Mouse (Mus musculus): ENCODE measurements around the gene Pikfyve.
A peak's percentile ranks its signal among the peaks of the same experiment; 100 is the strongest.

Gene Pikfyve

GRCm38 (mm10) chr1:65186287-65187073 lies at the start of gene Pikfyve, which contains the start of gene Idh1:
Pikfyve (plus strand) TSS chr1:65186683.
Idh1 (minus strand) TSS chr1:65186500.
- DNase-seq (ENCODE audit: low read depth, low spot score): peak; percentile 96

DNA sequence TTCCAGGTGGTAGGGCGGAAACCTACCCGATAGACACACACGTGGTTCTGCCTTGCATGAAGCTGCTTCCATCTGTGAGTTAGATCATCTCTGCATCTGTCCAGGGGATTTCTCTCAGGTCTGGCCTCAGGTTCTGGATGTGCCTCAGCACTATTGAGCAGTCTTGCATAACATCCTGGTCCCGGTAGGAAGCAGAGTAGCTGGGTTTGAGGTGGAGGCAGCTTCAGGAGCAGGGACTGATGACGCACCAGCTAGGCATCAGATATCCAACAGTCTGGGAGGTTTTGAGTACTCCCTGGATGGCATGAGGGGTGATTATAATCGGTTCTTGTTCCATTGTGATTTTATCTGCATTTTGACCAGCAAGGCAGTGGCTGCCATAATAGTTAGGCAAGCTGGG lies 48.9 kb upstream of the Pikfyve start:
- DNase-seq (ENCODE audit: low read depth, low spot score): no peak

DNA sequence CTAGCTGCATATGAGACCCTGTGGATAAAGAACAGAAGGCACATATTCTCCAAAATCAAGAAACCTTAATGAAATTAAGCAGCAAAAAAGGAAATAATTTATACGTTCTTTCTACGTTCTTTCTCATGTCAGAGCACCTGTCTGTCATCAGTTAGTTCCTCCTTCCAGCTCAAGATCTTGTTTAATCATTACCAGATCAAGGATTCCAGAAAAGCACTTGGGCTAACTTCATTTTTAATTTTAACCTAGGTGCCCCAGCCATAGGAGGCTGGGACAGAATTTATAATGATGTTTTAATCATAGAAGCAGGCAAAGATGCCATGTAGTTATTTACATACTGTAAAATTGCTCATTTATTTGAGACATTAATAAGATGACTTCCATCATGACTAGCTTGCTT lies 41.7 kb upstream of the Pikfyve start:
- no peak for DNase-seq (ENCODE audit: low read depth, low spot score)

DNA sequence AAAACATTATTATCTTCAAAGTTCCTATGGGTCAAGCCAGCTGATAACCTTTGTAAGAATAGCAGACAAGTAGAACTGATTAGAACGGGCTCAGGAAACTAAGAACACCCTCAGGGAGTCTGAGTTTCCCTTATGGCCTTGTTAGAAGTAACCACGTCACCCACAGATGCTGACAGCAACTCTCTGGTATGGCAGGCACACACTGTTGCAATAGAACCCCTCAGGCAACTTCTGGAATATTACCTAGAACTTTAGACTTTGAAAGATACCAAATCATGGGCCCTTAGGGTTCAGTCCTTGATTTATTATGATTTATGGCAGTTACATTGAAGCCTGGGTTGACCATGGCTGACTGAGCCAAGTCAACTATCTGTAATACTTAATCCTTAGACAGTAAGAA lies 39.9 kb upstream of the Pikfyve start:
- no peak for DNase-seq (ENCODE audit: low read depth, low spot score)

- DNase-seq (ENCODE audit: low read depth, low spot score): no peak
These were observed 39.2 kb upstream of the Pikfyve start for GRCm38 (mm10) chr1:65147326-65147725.

DNA sequence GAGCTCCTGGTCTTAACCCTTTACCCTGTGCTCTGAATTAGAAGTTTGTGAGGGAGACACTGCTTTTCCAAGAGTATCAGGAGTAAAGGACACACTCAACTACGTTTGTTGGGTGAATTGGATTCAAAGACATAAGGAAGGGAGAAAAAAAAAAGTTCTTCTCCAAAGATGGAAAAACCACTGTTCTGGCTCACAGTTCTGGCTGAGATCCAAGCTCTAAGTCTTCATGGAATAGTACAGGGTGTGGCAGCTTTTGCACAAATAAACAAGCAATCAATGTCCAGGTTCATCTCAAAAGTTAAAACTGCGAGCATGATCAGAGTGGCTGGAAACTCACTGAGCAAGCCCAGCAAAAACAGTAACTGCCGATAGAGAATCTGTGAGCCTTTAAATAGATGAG lies 38.5 kb upstream of the Pikfyve start:
- DNase-seq (ENCODE audit: low read depth, low spot score): no peak

GRCm38 (mm10) chr1:65154814-65155213 lies 31.7 kb upstream of the Pikfyve start:
- DNase-seq (ENCODE audit: low read depth, low spot score): no peak

GRCm38 (mm10) chr1:65156111-65156510 lies 30.4 kb upstream of the Pikfyve start:
- no peak for DNase-seq (ENCODE audit: low read depth, low spot score)

DNA sequence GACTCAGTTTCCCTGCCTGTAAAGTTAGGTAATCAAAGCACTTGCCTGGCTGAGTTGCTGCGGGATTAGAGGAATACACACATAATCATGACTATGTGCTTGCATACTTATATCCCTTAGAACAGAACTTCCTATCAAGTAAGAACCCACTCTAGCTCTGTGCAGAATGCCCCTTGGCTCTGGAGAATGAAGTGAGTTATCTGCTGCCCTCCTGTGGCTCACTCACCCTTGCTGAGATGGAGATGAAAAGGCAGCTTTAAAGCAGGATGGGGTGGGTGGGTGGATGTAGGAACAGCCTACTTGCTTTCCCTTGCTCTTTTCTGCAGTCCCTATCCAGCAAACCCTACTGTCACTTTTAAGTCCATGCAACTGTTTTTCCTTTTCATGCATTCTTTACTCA lies 24.3 kb upstream of the Pikfyve start:
- no peak for DNase-seq (ENCODE audit: low read depth, low spot score)

- DNase-seq (ENCODE audit: low read depth, low spot score): no peak
These were observed 19.0 kb upstream of the Pikfyve start for GRCm38 (mm10) chr1:65167496-65167895.

GRCm38 (mm10) chr1:65169536-65169935 lies 16.9 kb upstream of the Pikfyve start:
- DNase-seq (ENCODE audit: low read depth, low spot score): no peak

DNA sequence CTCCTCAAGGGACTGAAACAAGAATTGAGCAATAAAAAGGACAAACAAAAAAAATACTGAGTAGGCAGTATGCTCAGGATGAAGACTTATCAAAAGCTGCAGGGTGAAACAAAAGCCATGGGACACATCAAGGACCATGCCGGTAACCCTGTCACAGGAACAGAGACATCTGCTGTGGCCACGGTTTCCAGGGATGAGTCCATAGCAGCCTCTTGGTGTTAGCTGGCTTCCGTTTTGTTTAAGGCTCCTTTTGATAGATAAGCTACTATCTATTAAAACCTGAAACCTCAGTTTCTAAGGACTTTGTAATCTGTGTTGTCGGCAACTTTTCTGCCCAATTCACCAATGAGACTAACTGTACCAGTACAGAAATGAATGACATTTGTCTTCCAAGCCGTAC lies 16.5 kb upstream of the Pikfyve start:
- no peak for DNase-seq (ENCODE audit: low read depth, low spot score)

- DNase-seq (ENCODE audit: low read depth, low spot score): no peak
These were observed 14.9 kb upstream of the Pikfyve start for GRCm38 (mm10) chr1:65171579-65171978.

DNA sequence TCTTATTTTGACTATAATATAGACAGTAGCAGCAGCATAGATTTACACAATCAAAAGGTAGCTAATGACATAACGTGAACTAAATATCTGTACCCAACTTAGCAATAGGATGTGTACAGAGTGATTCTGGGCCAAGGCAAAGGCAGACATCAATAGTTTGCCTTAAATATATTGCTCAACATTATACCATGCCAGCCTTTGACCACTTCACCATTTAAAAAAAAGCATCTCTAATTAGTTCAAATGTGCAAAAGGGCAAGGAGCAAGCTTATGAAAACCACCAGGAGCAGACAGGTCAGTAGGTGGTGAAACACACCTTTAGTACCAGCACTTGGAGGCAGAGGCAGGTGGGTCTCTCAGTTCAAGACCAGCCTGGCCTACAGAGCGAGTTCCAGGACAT lies 12.8 kb upstream of the Pikfyve start:
- DNase-seq (ENCODE audit: low read depth, low spot score): no peak

DNA sequence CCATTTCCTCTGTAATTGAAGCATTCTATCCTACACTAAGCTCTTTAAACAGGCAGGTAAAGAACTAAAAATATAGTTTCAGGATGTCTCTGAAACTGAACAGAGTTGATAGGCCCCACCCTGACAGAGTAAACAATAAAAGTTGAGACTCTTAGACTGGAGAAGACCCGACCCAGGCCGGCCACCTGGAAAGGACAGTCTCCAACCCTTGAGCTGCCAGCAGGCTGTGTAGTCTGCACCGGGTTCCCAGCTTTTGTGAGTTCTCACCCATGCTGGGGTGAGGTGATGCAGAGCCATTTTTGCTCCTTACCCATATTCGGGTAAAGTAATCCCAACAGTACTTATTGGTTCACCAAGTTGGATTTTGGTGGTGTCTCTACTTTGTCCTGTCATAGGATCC lies 10.3 kb upstream of the Pikfyve start:
- no peak for DNase-seq (ENCODE audit: low read depth, low spot score)

GRCm38 (mm10) chr1:65176912-65177311 lies 9.6 kb upstream of the Pikfyve start:
- DNase-seq (ENCODE audit: low read depth, low spot score): no peak

- no peak for DNase-seq (ENCODE audit: low read depth, low spot score)
These were observed 9.0 kb upstream of the Pikfyve start for GRCm38 (mm10) chr1:65177452-65177851.

- peak; percentile 73 for DNase-seq (ENCODE audit: low read depth, low spot score)
These were observed 8.2 kb upstream of the Pikfyve start for GRCm38 (mm10) chr1:65178126-65178901.

- peak; percentile 94 for DNase-seq (ENCODE audit: low read depth, low spot score)
These were observed 7.5 kb upstream of the Pikfyve start for GRCm38 (mm10) chr1:65178902-65179432.

GRCm38 (mm10) chr1:65179634-65180249 lies 6.7 kb upstream of the Pikfyve start:
- peak; percentile 37 for DNase-seq (ENCODE audit: low read depth, low spot score)

DNA sequence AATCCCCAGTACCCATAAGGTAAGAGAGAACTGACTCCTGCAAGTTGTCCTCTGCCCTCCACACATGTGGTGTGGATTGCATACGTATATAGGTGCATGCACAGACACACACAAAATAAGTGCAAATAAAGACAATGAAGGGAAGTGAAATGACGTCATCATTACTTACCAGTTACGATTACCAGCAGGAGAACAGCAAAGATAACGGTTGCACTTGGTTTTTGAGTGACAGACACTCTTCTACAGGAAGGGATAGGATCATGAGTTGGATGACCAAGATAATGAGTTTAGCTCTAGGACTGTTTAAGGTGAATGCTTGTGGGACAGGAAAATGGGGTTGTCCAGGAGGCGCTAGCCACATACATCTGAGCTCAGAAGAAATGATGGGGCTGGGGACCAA lies 5.0 kb upstream of the Pikfyve start:
- no peak for DNase-seq (ENCODE audit: low read depth, low spot score)

GRCm38 (mm10) chr1:65183994-65184393 lies 2.5 kb upstream of the Pikfyve start:
- DNase-seq (ENCODE audit: low read depth, low spot score): no peak
